Mouse (Mus musculus) CH12.LX (cell line): ENCODE data around the gene Micu2. TPM values are rescaled to one million over a fixed set of nuclear protein-coding genes. Genes with fewer than 3 reads are reported as not detected.

Experiments
- DNase-seq: peaks from one replicate; pipeline ENCODE4 v3.0.0-alpha.2; 2013; ENCODE audit errors: extremely low read depth
- H3K27ac ChIP-seq: 2 replicates; pipeline ENCODE4 v1.5.1; 2012; ENCODE audit warnings: low read depth, mild to moderate bottlenecking, control low read depth, moderate library complexity; ENCODE audit not compliant: insufficient read depth
- H3K27me3 ChIP-seq: replicated peaks from 2 replicates; pipeline ENCODE3; 2012; ENCODE audit warnings: inconsistent platforms
- H3K36me3 ChIP-seq, 2 experiments: replicated peaks in 1 of 2; 2 replicates each; pipeline versions ENCODE3 to v1.6.1; 2012; ENCODE audit warnings: inconsistent platforms in 1 of 2, low read length in 1 of 2, mild to moderate bottlenecking in 1 of 2, mixed read lengths in 1 of 2, moderate library complexity in 1 of 2; ENCODE audit not compliant: control insufficient read depth in 1 of 2, insufficient read depth in 1 of 2
- H3K4me1 ChIP-seq, 2 experiments: 2 replicates each; pipeline ENCODE4 v1.6.1; 2012; ENCODE audit warnings: inconsistent platforms in 1 of 2, moderate library complexity in 1 of 2; ENCODE audit not compliant: insufficient read depth in 2 of 2, control insufficient read depth in 1 of 2
- H3K4me2 ChIP-seq: 2 replicates; pipeline ENCODE4 v1.6.1; 2012; ENCODE audit warnings: low read depth, mild to moderate bottlenecking, control low read depth; ENCODE audit not compliant: poor library complexity, insufficient read depth, severe bottlenecking
- H3K4me3 ChIP-seq, 3 experiments: fragments of 150-350 bp in 1 of 3; sonication (generic) in 1 of 3; replicated peaks in 1 of 3; 2 replicates each; pipeline versions ENCODE3 to v1.5.1; 2011 to 2012; ENCODE audit warnings: low read depth in 2 of 3, low read length in 2 of 3, mild to moderate bottlenecking in 2 of 3, moderate library complexity in 2 of 3, control low read depth in 1 of 3, improper control_type of control experiment in 1 of 3, inconsistent platforms in 1 of 3, mixed read lengths in 1 of 3; ENCODE audit not compliant: poor library complexity in 1 of 3
- H3K79me2 ChIP-seq: replicated peaks from 2 replicates; pipeline ENCODE4 v1.6.1; 2012; ENCODE audit warnings: mild to moderate bottlenecking, moderate library complexity; ENCODE audit not compliant: control insufficient read depth, poor library complexity, insufficient read depth, severe bottlenecking; ENCODE audit errors: extremely low read depth
- H3K9ac ChIP-seq: 2 replicates; pipeline ENCODE4 v1.6.1; 2012; ENCODE audit warnings: low read depth, mild to moderate bottlenecking, control low read depth, moderate library complexity; ENCODE audit not compliant: insufficient read depth
- H3K9me3 ChIP-seq: replicated peaks from 2 replicates; pipeline ENCODE3; 2012; ENCODE audit warnings: low read length, inconsistent platforms, mixed read lengths
- BHLHE40 ChIP-seq: IDR thresholded peaks from 2 replicates; pipeline ENCODE4 v1.6.1; 2011; ENCODE audit warnings: mild to moderate bottlenecking, low read depth, low read length, improper control_type of control experiment
- CHD1 ChIP-seq: IDR thresholded peaks from 2 replicates; pipeline ENCODE4 v1.6.1; 2012; ENCODE audit warnings: low read depth, low read length, improper control_type of control experiment, inconsistent platforms
- CTCF ChIP-seq, 2 experiments: IDR thresholded peaks in 1 of 2; conservative IDR thresholded peaks in 1 of 2; 2 replicates each; pipeline ENCODE4 v1.5.1; 2011 to 2012; ENCODE audit warnings: low read depth in 2 of 2, low read length in 2 of 2, improper control_type of control experiment in 1 of 2, inconsistent platforms in 1 of 2, mild to moderate bottlenecking in 1 of 2, moderate library complexity in 1 of 2
- ELF1 ChIP-seq: IDR thresholded peaks from 2 replicates; pipeline ENCODE4 v1.6.1; 2014; ENCODE audit warnings: low read depth, mild to moderate bottlenecking, inconsistent platforms, low read length, improper control_type of control experiment
- ETS1 ChIP-seq: conservative IDR thresholded peaks from 2 replicates; pipeline ENCODE4 v1.6.1; 2012; ENCODE audit warnings: low read depth, mild to moderate bottlenecking, inconsistent platforms, low read length, improper control_type of control experiment, moderate library complexity
- HCFC1 ChIP-seq: IDR thresholded peaks from 2 replicates; pipeline ENCODE4 v1.6.1; 2012; ENCODE audit warnings: low read depth, mild to moderate bottlenecking, inconsistent platforms, low read length, improper control_type of control experiment
- IRF4 ChIP-seq: IDR thresholded peaks from 2 replicates; pipeline ENCODE4 v1.6.1; 2014; ENCODE audit warnings: low read depth, mild to moderate bottlenecking, inconsistent platforms, low read length, improper control_type of control experiment
- JUND ChIP-seq: conservative IDR thresholded peaks from 2 replicates; pipeline ENCODE4 v1.6.1; 2011; ENCODE audit warnings: low read depth, low read length, improper control_type of control experiment
- MAFK ChIP-seq: IDR thresholded peaks from 2 replicates; pipeline ENCODE4 v1.6.1; 2011; ENCODE audit warnings: low read length, improper control_type of control experiment; ENCODE audit not compliant: insufficient replicate concordance
- MAX ChIP-seq: IDR thresholded peaks from 2 replicates; pipeline ENCODE4 v1.6.1; 2011; ENCODE audit warnings: low read length, improper control_type of control experiment
- MAZ ChIP-seq: IDR thresholded peaks from 2 replicates; pipeline ENCODE4 v1.6.1; 2012; ENCODE audit warnings: low read depth, mild to moderate bottlenecking, inconsistent platforms, low read length, improper control_type of control experiment, moderate library complexity
- MEF2A ChIP-seq: IDR thresholded peaks from 2 replicates; pipeline ENCODE4 v1.6.1; 2014; ENCODE audit warnings: low read depth, mild to moderate bottlenecking, inconsistent platforms, low read length, improper control_type of control experiment, borderline replicate concordance
- MXI1 ChIP-seq: IDR thresholded peaks from 2 replicates; pipeline ENCODE4 v1.6.1; 2011; ENCODE audit warnings: mild to moderate bottlenecking, low read depth, low read length, improper control_type of control experiment
- MYC ChIP-seq: IDR thresholded peaks from 2 replicates; pipeline ENCODE4 v1.6.1; 2011; ENCODE audit warnings: low read depth, mild to moderate bottlenecking, improper control_type of control experiment, low read length
- NELFE ChIP-seq: IDR thresholded peaks from 2 replicates; pipeline ENCODE4 v1.6.1; 2011; ENCODE audit warnings: low read depth, low read length, improper control_type of control experiment
- POLR2AphosphoS2 ChIP-seq: IDR thresholded peaks from 2 replicates; pipeline ENCODE4 v1.6.1; 2011; ENCODE audit warnings: low read depth, low read length, improper control_type of control experiment
- SMC3 ChIP-seq: IDR thresholded peaks from 2 replicates; pipeline ENCODE4 v1.6.1; 2011; ENCODE audit warnings: low read depth, low read length, improper control_type of control experiment
- TCF12 ChIP-seq: IDR thresholded peaks from 2 replicates; pipeline ENCODE4 v1.6.1; 2014; ENCODE audit warnings: low read depth, mild to moderate bottlenecking, inconsistent platforms, low read length, improper control_type of control experiment
- UBTF ChIP-seq: IDR thresholded peaks from 2 replicates; pipeline ENCODE4 v1.6.1; 2012; ENCODE audit warnings: low read depth, mild to moderate bottlenecking, inconsistent platforms, low read length, improper control_type of control experiment, moderate library complexity
- USF1 ChIP-seq: IDR thresholded peaks from 2 replicates; pipeline ENCODE4 v1.6.1; 2014; ENCODE audit warnings: low read depth, mild to moderate bottlenecking, inconsistent platforms, low read length, improper control_type of control experiment
- ZKSCAN1 ChIP-seq: IDR thresholded peaks from 2 replicates; pipeline ENCODE4 v1.6.1; 2012; ENCODE audit warnings: low read depth, inconsistent platforms, low read length, improper control_type of control experiment, borderline replicate concordance
- ZMIZ1 ChIP-seq: IDR thresholded peaks from 2 replicates; pipeline ENCODE4 v1.6.1; 2012; ENCODE audit warnings: low read depth, mild to moderate bottlenecking, inconsistent platforms, low read length, improper control_type of control experiment
- ZNF384 ChIP-seq: IDR thresholded peaks from 2 replicates; pipeline ENCODE4 v1.6.1; 2012; ENCODE audit warnings: low read depth, low read length, improper control_type of control experiment, inconsistent platforms
- dilution Hi-C: fragments of 300-500 bp; cut with MboI; formaldehyde crosslinking; loops from 2 replicates; pipeline ENCODE4 v1.14.3; 2020; ENCODE audit warnings: low sequenced_read_pairs; ENCODE audit not compliant: extremely low pct_unique_long_range_greater_than_20kb, extremely low pct_ligation_motif_present
- in situ Hi-C: fragments of 300-500 bp; cut with MboI; formaldehyde crosslinking; loops from 3 replicates; pipeline ENCODE4 v1.14.3; 2019; ENCODE audit warnings: low sequenced_read_pairs, low pct_ligation_motif_present, low pct_unique_long_range_greater_than_20kb, mixed read lengths
- polyA plus RNA-seq: library from polyadenylated mRNA; unstranded; fragments of >175 nt; gene quantifications from 2 replicates; pipeline ENCODE4 v1.2.1, GENCODE M21; 2012; ENCODE audit warnings: low read depth; ENCODE audit not compliant: insufficient read length
- total RNA-seq, 2 experiments: library from RNA; depleted of rRNA; stranded (reverse); fragments of 300-350 nt in 1 of 2; fragments of >200 nt in 1 of 2; gene quantifications; 2 replicates each; pipeline ENCODE4 v1.2.3; 2012 to 2014

The Micu2 gene
- total and polyA plus RNA-seq, 3 experiments: 39.8 to 62.5 (median 52.7) TPM

GRCm38 (mm10) chr14:58046639-58047284 lies 47.7 kb upstream of the Micu2 start:
- H3K79me2 ChIP-seq: no peaks in the 10 kb centered on the region
- TF ChIP-seq MAFK (no peak), CTCF (conservative IDR thresholded peaks at IDR 0.05 in 1 of 2, IDR thresholded peaks at IDR 0.05 in 1 of 2; ENCODE audit: low read depth in 2 of 2, low read length in 2 of 2) (no peak), MAX (no peak), ELF1 (no peak), SMC3 (no peak), POLR2AphosphoS2 (no peak), MYC (no peak), USF1 (no peak), NELFE (no peak), ETS1 (no peak), UBTF (no peak), TCF12 (no peak), ZNF384 (no peak), MEF2A (no peak), JUND (no peak)
- TF ChIP-seq, all 38 proteins: peak for 0
- Histone ChIP-seq H3K36me3 (no peaks in the 10 kb centered on the region), H3K9me3 (no peaks in the 10 kb centered on the region), H3K4me3 (no peak overlapping the region), H3K27me3 (no peaks in the 10 kb centered on the region), H3K27ac (no peak overlapping the region), H3K9ac (no peak overlapping the region), H3K4me1 (peaks cover 0 to 3% of the 10 kb centered on the region in 2 experiments; a peak in 2 of 4 replicates), H3K4me2 (no peak overlapping the region)
- dilution Hi-C loops (no loop called here), in situ Hi-C loops (loop anchor here (25.0 kb wide), 2 partner anchors 641 to 1066 kb away; no protein-coding TSS in a partner anchor)
- no peak for DNase-seq

- no peak overlapping the region for H3K27ac ChIP-seq
- dilution Hi-C loops: no loop called here
- H3K36me3 ChIP-seq: no peaks in the 10 kb centered on the region
- in situ Hi-C loops: loop anchor here (25.0 kb wide), 2 partner anchors 651 to 1076 kb away; no protein-coding TSS in a partner anchor
- no peaks in the 10 kb centered on the region for H3K9me3 ChIP-seq
- TF ChIP-seq MAZ (no peak), MAX (no peak), ZMIZ1 (no peak), SMC3 (no peak), ZKSCAN1 (no peak), IRF4 (no peak), MXI1 (no peak), BHLHE40 (no peak), ZNF384 (no peak), MAFK (no peak), NELFE (no peak), CHD1 (no peak), HCFC1 (no peak)
- H3K27me3 ChIP-seq: no peaks in the 10 kb centered on the region
- H3K79me2 ChIP-seq: no peaks in the 10 kb centered on the region
- no peak overlapping the region for H3K9ac ChIP-seq
- no peak overlapping the region for H3K4me3 ChIP-seq
- H3K4me1 ChIP-seq: no peaks in the 10 kb centered on the region
- DNase-seq: no peak
- no peak overlapping the region for H3K4me2 ChIP-seq
Measured at GRCm38 (mm10) chr14:58036174-58036573, 37.1 kb upstream of the Micu2 start.
